Mouse (Mus musculus) liver, postnatal 0 days (tissue): ENCODE results near the gene Gpr161.
A peak's percentile ranks its signal among the peaks of the same experiment; 100 is the strongest.

Source experiments
- CTCF ChIP-seq: sonication (generic); IDR thresholded peaks from 2 replicates; pipeline ENCODE4 v1.5.1; 2016; ENCODE audit warnings: antibody characterized with exemption, low read depth
- EP300 ChIP-seq: IDR thresholded peaks from 2 replicates; pipeline ENCODE4 v1.6.1; 2016; ENCODE audit warnings: antibody characterized with exemption, low read depth, mild to moderate bottlenecking

- no peak for TF ChIP-seq CTCF
- peak; percentile 61 for TF ChIP-seq EP300
Measured at GRCm38 (mm10) chr1:165322934-165323333, 27.3 kb downstream of the Gpr161 start.
